Mouse (Mus musculus) gastrocnemius, adult 8-10 months (tissue): ENCODE measurements around the gene Pdc. TPM values are rescaled to one million over a fixed set of nuclear protein-coding genes. Genes with fewer than 3 reads are reported as not detected.
"Not testable (repeated sequence)": the region's sequence is repeated elsewhere in the genome, so short reads cannot be mapped to it uniquely, and the experiment has no call there.

Source experiments
- DNase-seq, 2 experiments: peaks; one replicate each; pipeline ENCODE4 v3.0.0; 2022; ENCODE audit warnings: low spot score in 2 of 2
- total RNA-seq, 4 experiments: library from RNA; stranded (reverse); gene quantifications; 2 replicates each; pipeline ENCODE4 v1.2.4; 2022

The Pdc gene
- total RNA-seq: not detected

DNA sequence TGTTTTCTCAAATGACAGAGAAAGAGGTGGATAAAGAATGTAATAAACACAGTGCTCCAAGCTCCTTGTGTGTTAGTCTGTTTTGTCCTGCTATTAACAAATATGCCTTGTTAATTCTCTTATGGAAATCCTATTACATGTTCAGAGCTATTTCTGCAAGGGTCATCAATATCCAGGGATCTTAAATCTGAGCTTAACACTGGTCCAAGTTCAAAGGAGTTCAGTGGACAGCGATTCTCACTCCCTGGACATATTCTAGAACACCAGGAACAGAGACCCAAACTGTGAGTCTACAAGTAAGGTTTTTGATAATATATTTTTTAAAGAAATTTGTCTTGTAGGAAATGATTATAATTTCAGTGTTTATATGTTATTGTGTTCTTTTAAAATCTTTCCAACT is at the start of gene Pdc:
Gene Pdc, plus strand, starts transcription at position 213 of the 400 bp plus-strand sequence.
- no peak for DNase-seq

DNA sequence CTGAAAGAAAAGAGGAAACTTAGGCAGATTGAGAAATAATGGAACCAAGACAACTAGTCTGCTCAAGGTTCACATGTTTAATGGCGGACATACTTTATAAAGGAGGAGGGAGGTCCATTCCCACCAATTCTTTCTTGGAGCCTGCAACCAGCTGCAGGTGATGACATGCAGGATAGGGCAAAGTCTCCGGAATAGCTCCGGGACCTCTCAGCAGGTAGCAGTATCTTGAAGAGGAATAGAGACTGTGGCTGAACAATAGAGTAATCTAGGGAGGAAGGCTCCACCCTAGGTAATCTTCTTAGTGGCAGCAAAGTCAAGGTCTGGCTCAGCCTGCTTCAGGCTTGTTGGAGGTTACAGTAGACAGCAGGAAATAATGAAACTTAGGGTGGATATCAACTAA is 25.2 kb upstream of the Pdc start:
- DNase-seq: not testable (repeated sequence)

DNA sequence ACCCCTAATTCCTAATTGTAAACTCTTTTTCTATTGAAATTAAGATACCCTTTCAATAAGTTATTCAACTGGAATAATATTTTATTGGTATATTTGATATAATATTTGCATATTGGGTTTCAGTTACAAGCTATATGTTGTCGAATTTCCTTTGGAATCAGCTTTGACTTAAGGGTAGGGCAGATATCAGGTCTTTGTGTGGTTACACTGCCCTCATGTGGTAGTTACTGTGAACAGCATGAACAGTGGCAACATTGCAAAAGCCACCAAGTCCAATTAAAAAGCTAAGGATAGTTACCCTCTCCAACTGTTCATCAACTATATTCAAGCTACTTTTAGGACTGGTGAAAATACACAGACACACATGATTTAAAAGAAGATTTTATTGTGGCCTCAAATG is 11.6 kb upstream of the Pdc start:
- no peak for DNase-seq

DNA sequence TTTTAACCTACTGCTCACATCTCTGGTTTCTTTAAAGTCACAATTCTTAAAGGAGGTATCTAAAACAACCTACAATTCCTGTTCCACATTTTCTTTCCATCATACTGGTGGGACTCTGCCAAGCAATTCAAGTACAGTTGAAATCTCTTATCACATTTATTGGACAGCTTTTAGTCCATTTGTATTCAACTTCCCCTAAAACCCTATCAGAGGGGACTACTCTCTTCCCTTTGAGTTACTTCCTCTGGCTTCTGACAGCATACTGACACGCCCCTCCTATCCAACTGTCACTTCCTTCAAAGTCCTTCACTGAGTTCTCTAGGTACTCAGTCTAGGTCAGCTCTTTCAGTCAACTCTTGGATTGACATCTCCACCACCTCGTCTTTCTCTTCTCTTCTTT is 15.9 kb downstream of the Pdc start:
- no peak for DNase-seq

DNA sequence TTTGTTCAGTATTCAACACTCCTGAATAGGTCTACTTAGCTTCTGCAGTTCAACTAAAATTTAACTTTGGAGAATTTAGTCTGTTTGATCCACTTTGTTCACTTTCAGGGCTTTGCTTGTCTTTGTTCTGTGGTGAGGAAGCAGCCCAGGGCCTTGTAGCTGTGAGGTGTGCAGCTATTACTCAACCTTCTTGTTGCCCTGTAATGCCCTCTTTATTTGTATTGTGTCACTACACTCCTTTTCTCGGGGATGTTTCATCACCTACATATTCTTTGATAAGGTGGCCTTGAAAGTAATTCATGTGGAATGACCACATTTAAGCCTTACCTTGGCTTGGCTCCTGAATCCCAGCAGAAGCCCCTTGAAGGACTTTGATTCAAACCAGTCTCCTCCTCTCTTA is 41.6 kb downstream of the Pdc start:
- no peak for DNase-seq

DNA sequence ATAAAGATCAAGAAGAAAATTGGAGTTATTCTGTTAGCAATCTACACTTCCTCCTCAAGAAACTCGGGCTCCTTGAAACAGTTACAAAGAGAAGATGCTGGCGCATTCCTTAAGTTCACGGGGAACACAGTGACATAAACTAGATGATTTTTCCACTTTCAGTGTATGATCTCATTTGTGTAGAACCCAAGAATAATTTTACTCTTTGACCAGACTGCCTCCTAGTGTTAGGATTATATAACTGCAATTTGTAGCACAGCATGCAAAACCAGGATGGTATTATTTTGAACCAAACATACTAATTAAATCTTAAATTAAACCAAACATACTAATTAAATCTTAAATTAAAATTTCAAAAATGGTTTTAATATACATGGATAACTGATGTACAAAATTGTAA is 53.7 kb downstream of the Pdc start:
- no peak for DNase-seq

DNA sequence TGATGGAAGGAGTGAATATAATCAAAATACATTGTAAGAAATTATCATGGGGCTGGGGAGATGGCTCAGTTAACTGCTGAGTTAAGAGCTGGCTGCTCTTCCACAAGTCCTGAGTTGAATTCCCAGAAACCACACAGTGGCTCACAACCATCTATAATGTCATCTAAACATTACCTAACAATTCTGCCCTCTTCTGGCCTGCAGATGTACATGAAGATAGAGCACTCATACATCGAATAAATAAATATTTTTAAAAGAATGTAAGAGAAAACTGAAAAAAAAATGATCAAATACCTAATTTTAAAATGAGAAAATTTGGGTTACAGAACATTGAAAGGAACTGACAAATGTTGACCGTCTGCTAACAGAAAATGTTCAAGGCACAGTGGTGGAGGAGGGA is 55.0 kb downstream of the Pdc start:
- no peak for DNase-seq

Other genes starting within 250 kb of the Pdc start
- under 1 TPM; 0.07 to 0.16 (median 0.12) TPM for gene Ptgs2, start 219.4 kb upstream of the Pdc start, total RNA-seq
- gene Tpr, start 73.4 kb downstream of the Pdc start, total RNA-seq: 100 to 1,000 TPM in 2 of 4 experiments, 10 to 100 TPM in 2; 90.4 to 117 (median 100) TPM
- 10 to 100 TPM; 21.6 to 25.5 (median 22.6) TPM for gene Odr4, start 73.7 kb downstream of the Pdc start, total RNA-seq
- gene Prg4, start 146.7 kb downstream of the Pdc start, total RNA-seq: 10 to 100 TPM in 2 of 4 experiments, 1 to 10 TPM in 2; 2.3 to 21.5 (median 9.4) TPM